Mouse (Mus musculus) brain, embryonic 18.5 days (tissue): ENCODE results near the gene Hpca.

Source experiments
- DNase-seq: peaks from one replicate; pipeline ENCODE4 v3.0.0-alpha.2; 2012; ENCODE audit warnings: low read depth, low spot score

Gene Hpca

DNA sequence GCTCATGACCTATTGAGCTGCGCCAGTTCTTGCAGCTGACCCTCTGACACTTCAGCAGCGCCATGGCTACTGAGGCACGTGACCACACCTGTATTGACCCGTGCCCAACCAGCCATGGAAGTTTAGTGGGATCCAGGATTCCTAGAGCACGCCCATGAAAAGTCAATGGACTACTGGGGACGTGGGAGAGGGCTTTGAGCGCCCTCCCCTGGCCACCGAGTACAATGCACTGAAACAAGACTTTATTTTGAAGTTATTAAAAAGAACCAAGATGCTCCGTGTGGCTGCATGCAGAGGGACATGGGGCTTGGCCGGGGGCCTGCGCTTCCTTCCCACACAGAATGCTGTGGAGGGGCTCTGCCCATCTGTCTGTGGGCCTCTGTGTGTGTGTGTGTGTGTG lies 10.5 kb downstream of the Hpca start:
- no peak for DNase-seq

DNA sequence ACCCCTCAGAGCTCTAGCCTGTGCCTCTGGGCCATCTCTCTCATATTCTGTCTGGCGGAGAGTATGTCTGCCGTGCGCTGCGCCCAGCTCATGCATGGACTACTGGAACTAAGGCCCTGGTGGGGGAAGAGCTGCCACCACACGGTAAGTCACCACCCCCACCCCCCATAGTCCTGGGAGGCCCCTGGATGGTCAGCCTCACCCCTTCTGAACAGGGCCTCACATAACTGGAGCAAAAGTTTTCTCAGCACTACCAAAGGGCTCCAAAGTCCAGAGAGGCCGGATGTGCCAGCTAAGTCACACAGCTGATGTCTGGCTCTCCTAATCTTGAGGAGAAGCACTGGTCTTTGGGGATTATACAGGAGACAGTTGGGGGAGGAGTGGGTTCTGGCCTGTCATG lies 11.0 kb downstream of the Hpca start:
- no peak for DNase-seq

DNA sequence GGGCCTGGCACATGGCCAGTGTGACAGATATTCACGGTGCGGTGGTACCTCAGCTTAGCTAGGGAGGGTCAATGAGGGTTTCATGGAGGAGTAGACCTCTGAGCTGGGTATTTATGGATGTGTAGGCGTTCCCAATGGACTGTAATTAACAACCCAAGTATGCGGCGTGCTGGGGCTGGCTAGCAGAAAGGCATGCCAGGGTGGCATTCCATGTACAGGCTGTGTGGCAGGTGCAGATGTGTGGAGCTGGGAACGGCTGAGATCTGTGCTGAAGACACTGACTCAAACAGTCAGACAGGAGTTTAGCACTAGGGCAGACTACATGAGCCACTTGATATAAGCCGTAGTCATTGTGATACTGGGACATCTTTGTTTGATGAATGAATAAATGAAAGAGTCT lies 13.2 kb downstream of the Hpca start:
- no peak for DNase-seq

DNA sequence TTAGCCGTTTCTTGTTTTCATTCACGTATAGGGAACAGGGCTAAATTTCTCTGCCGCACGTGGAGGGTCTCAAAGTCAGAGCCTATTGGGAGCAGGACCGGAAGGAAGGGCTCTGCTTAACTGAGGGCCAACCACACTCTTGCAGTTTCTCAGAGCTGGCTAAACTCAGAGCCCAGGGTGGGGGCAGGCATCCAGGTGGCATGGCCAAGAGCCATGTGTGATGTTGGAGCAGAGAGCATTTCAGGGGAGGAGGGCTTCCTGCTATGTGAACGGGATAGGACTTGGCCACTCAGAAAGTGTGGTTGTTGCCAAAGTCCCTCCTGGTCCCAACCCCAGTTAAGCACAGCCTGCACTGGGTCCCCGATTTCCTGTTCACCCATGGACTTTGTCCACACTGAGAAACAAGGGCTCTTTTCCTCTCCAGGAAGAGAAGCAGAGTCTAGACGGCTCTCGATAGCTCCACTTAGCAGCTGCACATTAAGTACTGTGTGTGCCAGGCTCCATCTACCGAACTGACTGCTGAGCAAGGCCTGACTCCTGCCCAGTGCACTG lies 14.4 kb downstream of the Hpca start:
- no peak for DNase-seq

DNA sequence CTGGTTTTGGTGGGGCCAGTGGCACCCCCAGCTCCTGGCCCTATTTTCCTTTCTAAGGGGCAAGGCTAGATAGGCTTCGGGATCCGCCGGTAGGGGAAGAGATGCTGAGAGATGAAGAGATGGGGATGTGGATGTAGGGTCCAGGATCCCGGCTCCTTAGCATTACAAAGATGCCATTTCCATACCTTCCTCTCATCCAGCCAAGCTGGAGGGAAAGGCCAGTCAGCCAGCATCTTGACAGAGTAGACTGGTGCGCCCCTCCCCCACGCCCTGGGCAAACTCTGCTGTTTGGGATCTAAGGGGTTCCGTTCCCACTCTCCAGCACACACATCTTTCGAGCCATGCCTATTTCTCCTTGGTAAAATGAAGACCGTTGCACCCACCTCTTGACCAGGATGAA lies 15.8 kb downstream of the Hpca start:
- DNase-seq = no peak

DNA sequence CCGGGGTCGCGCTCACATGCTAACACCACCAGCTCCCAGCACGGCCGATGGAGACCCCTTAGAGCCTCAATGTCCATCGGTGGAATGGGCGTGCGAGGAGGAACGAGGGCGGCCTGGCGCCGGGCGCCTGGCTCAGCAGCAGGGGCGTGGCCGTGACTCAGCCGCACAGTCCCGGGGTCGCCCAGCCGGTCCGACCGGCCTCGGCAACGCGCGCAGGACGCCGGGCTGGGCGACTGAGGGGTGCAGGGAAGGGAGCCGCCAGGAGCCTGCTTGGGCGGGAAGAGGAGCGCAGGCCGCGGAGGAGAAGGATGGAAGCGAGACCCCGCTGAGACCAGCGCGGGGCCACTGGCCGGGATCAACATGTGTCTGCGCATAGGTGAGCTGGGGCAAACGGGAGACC lies 16.5 kb downstream of the Hpca start, which contains the start of gene Tmem54:
TSS of gene Tmem54 (plus strand) at position 193 of the 400 bp plus-strand sequence.
- DNase-seq = no peak

DNA sequence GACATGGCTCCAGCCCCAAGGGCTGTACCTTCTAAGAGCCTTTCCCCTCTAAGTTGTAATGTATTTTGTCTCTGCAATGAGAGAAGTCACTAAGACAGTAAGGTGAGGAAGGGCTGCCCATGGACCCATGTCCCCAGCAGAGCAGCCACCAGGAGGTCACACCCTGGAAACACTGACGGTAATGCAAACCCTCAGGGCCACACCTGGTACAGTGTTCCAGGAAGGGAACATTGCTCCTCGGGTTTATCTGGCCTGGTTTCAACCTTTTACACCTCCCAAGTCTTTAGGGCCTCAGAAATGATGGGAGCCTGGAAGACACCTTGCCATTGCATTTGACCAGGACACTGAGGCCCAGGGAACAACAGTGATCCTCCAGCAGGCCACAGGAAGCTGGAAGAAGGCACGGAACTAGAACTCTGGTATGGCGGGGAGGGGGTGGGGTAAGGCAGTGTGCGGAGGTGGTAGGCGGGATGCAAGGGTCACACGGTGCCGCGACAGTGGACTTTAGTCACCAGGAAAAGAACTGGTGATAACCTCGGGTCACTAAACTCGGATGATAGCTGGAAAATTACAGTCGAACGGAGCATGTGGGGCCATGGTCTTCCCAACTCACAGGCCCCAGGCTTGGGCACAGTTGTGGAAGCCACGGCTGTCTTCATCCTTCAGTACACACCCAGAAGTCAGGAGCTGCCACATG lies 19.6 kb downstream of the Hpca start:
- no peak for DNase-seq

DNA sequence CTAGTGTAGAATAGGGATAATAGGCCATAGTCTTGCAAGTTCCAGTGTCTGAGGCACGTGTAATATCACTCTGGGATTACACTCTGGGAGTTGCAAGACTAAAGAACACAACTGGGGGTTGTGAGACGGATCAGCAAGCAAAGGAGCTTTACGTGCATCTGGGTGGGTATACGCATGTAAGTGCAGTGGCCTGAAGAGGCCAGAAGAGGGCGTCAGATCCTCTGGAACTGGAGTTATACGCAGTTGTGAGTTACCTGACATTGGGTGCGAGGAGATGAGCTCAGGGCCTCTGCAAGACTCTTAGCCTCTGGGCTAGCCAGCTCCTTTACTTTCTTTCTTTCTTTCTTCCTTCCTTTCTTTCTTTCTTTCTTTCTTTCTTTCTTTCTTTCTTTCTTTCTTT lies 24.8 kb downstream of the Hpca start:
- no peak for DNase-seq

DNA sequence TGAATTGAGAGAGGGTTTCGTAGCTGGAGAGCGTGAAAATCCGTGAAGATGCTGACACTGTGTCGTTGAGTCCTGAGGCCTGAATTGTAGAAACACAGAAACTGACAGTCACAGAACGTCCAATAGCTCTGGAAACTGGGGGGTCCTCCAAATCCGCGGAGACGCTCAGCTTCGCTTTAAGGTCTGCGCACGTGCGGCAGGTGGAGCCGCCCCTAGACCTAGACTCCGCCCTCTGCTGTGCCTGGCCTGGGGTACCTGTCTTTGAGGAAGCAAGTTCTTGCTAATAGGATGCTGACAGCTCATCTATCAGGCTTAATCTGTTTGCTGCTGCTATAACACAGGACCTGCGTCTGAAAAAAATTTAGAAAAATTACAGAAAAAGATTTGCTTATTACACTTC lies 26.6 kb downstream of the Hpca start:
- DNase-seq = no peak

DNA sequence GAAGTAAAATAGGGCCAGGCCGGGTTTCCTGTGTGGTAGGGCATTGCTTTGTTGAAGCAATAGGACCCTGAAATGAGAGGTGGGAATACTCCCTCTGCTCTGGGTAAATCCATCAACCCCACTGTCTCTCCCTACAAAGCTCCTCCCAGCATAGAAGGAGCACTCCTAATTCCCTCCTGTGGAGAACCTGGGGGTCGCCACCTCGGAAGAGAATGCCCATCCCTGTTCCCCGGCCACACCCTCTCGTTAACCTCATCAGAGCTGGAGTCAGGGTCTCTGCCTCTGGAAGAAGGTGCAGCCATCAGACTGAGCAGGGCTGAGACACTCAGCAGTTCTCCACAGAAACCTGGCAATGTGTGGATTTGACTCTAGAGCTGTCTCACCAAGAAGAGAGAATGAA lies 34.0 kb downstream of the Hpca start:
- DNase-seq = no peak

DNA sequence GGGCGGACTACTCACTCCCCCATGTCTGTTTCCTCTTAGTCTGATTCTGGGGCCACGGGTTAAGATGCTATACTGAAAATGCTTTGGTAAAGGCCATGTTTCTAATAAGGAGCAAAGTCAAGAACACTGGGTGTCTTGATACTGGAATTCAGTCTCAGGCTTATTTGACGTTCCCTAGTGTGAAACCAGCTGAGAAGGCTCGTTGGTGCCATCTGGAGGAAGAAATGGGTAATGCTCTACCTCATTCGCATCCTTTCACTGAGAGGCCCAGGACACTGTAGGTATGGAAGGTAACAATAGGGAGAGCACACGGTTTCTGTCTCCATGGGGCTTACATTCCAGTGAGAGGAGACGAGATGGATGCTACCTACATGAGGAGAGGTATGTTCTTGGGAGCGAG lies 35.8 kb downstream of the Hpca start:
- no peak for DNase-seq

DNA sequence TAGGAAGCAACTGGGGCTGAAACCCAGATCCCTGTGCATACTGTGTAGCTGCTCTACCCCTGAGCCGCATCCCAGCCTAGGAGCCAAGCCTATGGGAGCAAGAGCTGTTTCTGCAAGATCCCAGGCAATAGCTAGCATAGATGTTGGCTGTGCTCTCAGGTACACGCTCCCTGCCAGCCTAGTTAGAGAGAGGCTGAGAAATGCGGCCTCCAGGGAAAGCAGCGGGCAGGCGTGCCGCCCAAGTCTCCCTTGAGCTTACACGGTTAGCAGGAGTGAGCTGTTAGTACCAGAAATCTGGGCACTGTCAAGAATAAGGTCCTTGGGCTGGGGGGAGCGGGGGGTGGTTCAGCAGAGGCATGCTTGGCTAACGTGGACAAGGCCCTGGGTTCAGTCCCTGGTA lies 36.9 kb downstream of the Hpca start:
- DNase-seq = no peak

DNA sequence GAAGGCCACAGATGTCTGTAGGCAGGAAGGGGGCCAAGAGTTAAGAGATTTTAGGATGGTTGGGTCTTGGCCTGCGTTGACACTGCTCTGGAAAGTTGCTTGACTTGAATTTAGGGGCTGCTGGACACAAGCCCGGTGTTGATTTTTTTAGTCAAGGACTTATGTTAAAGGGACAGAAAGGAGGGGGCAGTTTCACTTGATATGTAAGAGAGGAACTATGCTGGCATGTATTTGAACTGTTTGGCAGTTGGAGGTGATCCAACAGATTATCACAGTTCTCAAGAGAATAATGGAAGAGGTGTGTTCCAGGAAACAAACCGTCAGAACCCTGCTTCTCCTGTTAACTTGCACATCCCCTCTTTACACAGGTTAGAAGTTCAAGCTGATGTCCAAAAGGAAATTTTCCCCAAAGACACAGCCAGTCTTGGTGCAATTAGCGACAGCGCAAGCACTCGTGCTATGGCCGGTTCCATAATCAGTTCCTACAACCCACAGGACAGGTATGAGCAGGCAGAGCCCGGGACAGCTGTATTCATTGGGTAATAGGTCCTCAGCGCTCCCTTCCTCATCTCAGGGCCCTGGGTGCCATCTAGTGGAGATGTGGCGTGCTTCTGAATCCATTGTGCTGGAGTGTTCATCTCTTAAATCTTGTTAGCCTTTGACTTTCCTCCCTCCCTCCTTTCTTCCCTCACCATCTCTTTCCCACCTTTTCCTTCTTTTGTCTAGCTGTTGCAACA lies 39.3 kb downstream of the Hpca start:
- DNase-seq = no peak

DNA sequence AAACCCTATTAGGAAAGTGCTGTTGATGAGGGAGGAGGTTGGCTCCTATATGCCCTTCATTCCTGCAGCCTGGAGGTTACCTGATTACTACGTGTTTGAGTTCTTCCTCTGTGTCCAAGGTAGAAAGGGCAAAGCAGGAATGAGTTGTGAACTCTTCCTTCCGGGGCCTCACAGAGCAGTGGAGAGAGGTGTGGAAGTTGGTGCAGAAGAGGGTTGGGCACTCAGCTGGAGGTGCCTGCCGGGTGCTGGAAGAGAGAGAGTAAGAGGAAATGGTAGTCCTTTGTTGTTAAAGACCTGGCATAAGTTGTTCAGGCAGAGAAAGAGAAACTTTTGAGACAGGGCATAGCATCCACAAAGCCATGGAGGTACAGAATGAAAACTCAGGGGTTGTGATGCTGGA lies 39.9 kb downstream of the Hpca start:
- DNase-seq = no peak

DNA sequence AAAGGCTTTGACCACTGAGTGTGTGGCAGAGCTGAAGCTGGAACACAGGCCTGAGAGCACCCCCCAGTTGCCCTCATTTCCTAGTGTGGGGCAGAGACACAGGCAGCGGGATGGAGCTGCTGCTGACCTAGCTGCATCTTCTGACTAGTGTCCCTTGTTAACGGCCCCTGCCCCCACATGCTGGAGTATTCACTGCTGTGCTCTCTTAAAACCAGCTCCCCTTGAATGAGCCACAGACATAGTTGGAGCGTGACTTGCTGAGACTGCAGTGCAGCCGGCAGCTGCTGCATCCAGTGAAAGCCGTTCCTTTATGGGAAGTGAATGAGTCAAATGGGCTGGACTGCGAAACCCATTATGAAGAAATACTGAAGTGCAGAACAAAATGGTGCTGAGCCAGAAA lies 40.3 kb downstream of the Hpca start:
- DNase-seq = no peak

DNA sequence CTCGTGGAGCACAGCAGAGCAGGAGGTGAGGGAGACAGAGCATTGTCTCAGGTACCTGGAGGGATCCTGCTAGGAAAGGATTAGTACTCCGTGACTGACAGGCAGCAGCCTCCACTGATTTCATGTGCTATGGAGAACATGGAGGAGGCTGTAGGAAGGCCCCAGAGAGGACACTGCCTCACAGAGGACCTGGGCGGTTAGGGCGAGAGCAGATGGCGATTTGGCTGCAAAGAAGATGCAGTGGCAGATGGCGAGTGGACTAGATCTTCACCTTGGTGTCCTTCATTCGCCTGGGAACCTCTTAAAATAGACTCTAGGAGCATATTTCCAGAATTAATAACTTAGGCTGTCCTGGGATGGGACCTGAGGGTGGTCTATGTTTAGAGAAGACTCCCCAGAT lies 40.8 kb downstream of the Hpca start:
- no peak for DNase-seq

DNA sequence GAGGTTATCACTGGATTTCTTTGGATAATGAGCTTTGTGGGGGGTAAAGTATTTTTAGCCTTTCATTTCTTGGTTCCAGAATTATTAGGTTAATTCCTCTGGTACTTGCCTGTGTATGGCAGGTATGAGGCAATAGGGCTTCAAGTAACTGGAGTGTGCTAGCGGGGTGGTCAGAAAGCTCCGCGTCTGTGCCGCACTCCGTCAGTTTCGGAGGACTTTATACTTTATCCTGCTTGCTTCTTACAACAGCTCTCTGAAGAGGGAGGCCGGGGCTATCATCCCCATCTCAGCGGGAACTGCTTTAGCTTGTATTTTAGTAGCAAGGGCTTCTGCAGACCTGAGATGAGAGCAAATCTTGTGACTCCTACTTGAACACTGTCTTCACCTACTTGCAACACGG lies 42.7 kb downstream of the Hpca start:
- no peak for DNase-seq

DNA sequence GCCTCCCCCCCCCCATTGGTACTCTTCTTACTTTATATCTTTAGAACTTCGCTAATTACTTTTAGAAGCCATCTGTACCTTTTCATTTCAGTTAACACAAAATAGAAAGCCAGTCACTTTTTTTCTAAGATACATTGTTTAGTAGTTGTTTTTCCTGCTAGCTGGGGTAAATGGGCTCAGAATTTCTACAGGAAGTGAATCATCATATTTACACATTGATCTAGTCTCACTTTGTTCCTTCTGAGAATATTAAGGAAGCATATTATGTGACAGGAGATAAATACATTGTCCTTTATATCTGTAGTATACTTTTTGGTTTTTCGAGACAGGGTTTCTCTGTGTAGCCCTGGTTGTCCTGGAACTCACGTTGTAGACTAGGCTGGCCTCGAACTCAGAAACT lies 53.0 kb downstream of the Hpca start:
- no peak for DNase-seq

DNA sequence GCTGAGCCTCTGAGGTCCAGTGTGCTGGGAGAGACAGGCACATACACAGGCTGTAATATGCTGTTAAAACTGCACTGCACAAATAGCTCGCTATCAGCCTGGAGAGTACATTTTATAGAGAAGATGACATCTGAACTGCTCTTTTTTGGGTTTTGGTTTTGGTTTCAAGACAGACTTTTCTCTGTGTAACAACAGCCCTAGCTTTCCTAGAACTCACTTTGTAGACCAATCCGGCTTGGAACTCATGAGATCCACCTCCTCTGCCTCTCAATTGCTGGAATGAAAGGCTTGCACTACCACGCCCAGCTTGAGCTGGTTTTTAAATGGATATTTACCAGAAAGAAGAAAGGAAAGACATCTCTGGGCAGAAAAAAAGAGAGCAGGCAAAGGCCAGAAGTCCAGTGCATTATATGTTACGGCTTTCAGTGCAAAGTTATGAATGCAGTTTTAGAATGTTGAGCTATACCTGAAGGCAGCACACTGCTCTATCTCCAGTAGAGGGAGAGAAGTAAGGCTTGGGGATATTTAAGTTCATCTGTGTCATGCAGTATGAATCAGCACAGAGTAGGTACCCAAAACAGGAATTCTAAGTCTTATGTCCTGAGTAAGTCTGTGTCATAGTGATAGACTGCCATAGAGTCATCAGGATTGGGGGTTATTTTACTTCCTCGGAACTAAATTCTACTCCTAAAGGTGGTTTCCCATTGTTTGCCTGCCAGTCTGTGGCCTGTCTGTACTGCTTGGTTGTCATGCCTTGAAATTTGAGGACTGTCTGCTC lies 54.0 kb downstream of the Hpca start:
- no peak for DNase-seq

DNA sequence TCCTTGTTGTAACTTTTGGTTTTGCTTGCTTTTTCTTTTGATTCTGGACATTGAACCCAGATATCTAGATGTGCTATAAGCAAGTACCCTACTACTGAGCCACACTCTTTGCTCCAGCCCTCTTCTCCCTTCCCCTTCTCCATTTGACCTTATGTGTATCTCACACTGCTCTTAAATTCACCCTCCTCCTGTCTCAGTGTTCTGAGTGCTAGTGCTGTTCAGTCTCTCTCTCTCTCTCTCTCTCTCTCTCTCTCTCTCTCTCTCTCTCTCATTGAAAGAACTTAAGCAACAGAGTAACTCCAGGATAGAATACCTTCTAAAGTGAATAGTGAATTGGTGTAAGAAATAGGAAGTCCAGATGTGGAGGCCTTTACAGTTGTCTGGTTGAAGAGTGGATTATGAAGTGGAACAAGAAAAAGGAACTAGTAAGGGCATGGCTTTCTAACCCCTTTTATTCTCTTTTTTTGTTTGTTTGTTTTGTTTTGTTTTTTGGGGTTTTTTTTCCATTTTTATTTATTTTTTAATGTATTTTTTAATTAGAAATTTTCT lies 56.1 kb downstream of the Hpca start:
- no peak for DNase-seq

DNA sequence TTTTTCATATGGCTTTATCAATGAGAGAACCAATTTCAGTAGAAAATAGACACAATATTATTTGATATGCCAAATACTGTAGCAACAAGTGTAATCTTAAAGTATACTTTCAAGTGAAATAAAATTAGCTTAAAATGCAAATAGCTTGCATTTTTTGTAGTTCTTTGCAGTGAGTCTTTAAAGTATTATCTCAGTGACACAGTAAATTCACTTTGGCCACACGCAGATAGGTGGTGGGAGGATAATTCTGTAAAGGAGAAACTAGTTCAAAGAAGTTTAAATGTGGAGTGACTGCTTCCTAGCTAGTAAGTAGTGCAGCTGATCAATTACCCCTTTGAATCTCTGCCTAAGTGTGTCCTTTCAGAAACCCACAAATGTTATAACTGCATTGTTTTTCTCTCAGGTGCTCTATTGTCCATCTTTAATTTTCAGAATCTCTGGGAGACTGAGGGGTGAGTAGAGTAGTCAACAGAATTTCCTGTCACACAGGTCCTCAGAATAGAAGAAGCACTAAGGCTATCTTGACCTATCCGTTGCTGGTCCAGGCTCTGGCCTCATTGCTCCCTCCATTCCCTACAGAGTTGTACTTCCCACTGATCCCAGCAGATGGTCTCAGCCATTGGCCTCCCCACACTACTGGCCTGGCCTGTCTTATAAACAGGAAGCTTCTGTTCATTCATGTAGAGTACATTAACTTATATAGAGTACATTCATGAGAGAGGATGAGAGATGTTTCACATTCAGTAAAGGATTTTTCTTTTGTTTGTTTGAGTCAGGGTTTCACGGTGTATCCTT lies 59.4 kb downstream of the Hpca start:
- no peak for DNase-seq
